Mouse (Mus musculus) forebrain, embryonic 11.5 days (tissue): Measurements from ENCODE around the gene Zmym5. TPM values are rescaled to one million over a fixed set of nuclear protein-coding genes. Genes with fewer than 3 reads are reported as not detected.
"Not testable (repeated sequence)": the region's sequence is repeated elsewhere in the genome, so short reads cannot be mapped to it uniquely, and the experiment has no call there.

Experiments used
- ATAC-seq: fragments of 200-750 bp; cut with Nextera tagmentation; replicated peaks from 2 replicates; pipeline ENCODE4 v1.8.0; 2017; ENCODE audit warnings: moderate TSS enrichment; ENCODE audit not compliant: low FRiP score
- DNase-seq: peaks from one replicate; pipeline ENCODE4 v3.0.0-alpha.2; 2017; ENCODE audit warnings: low spot score
- H3K27ac ChIP-seq: fragments of 300-500 bp; sonication (generic); 2 replicates; pipeline ENCODE4 v1.5.1; 2014; ENCODE audit warnings: low read depth, low read length
- H3K27me3 ChIP-seq: fragments of 300-500 bp; sonication (generic); 2 replicates; pipeline ENCODE4 v1.6.1; 2014; ENCODE audit warnings: mild to moderate bottlenecking, low read length, mixed read lengths; ENCODE audit not compliant: control insufficient read depth, insufficient read depth
- H3K36me3 ChIP-seq: fragments of 300-500 bp; sonication (generic); 2 replicates; pipeline ENCODE4 v1.6.1; 2014; ENCODE audit warnings: mild to moderate bottlenecking, low read length, moderate library complexity, mixed read lengths; ENCODE audit not compliant: control insufficient read depth, insufficient read depth
- H3K4me1 ChIP-seq: fragments of 300-500 bp; sonication (generic); replicated peaks from 2 replicates; pipeline ENCODE4 v1.6.1; 2014; ENCODE audit warnings: low read length, mixed read lengths; ENCODE audit not compliant: control insufficient read depth, insufficient read depth
- H3K4me2 ChIP-seq: fragments of 300-500 bp; sonication (generic); 2 replicates; pipeline ENCODE4 v1.6.1; 2014; ENCODE audit warnings: low read depth, mild to moderate bottlenecking, low read length, moderate library complexity, mixed read lengths; ENCODE audit not compliant: severe bottlenecking
- H3K4me3 ChIP-seq: fragments of 300-500 bp; sonication (generic); 2 replicates; pipeline ENCODE4 v1.5.1; 2014; ENCODE audit warnings: low read depth, low read length
- H3K9ac ChIP-seq: fragments of 300-500 bp; sonication (generic); 2 replicates; pipeline ENCODE4 v1.6.1; 2014; ENCODE audit warnings: low read length
- H3K9me3 ChIP-seq: fragments of 300-500 bp; sonication (generic); 2 replicates; pipeline ENCODE4 v1.6.1; 2016; ENCODE audit warnings: low read length, mixed read lengths; ENCODE audit not compliant: control insufficient read depth
- WGBS: fragments of 180-500 bp; shearing (Covaris S2); extraction: QIAGEN DNeasy Blood & Tissue Kit; methylation state at CpG from one replicate; pipeline ENCODE4 v1.1.7; 2014; 5-methylcytosine and 5-hydroxymethylcytosine counted together
- polyA plus RNA-seq: library from polyadenylated mRNA; unstranded; fragments of >200 nt; fragmentation: Nextera tagmentation; extraction: Ambion mirVana; gene quantifications from 2 replicates; pipeline ENCODE4 v1.2.1, GENCODE M21; 2014

Zmym5 gene
- polyA plus RNA-seq, 1 experiment from 2014 or later, result 23.9 TPM

DNA sequence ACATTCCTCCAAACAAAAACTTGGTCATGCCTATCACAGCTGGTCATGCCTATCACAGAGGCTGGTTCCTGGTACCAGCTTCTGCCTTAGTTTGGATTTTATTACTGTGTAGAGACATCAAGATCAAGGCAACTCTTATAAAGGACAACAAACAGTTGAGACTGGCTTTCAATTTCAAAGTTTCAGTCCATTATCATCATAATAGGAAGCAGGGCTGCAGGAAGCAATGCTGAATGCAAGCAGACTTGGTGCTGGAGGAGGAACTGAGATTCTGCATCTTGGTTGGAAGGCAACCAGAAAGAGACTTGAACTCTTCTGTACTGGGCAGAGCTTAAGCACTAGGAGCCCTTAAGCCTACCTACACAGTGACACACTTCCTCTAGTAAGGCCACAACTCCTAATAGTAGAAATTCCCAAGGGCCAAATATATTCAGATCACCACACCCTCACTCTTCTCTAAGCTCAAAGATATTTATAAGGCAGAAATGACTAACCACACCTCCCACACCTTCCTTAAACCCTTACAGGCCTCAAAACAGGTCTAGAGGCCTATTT, 19.1 kb upstream of the Zmym5 start:
- Histone ChIP-seq H3K36me3 (no peaks in the 10 kb centered on the region), H3K4me2 (no peak overlapping the region), H3K9me3 (no peaks in the 10 kb centered on the region), H3K27me3 (no peaks in the 10 kb centered on the region), H3K27ac (no peak overlapping the region), H3K4me3 (no peak overlapping the region), H3K4me1 (no peaks in the 10 kb centered on the region), H3K9ac (no peak overlapping the region)
- ATAC-seq (no peak), DNase-seq (no peak)

DNA sequence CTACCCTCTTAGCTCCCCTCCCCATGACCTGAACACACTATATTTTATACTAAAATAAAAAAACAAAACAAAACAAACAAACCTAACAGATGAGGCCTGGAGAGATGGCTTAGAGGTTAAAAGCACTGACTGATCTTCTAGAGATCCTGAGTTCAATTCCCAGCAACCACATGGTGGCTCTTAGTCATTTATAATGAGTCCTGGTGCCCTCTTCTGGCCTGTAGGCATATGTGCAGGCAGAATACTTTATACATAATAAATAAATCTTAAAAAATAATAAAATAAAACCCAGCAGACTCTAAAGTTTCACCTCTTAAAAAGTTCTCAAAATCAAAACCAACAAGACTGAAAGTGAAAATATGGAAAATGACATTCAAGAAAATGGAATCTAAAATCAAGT, 13.0 kb upstream of the Zmym5 start:
- no peaks in the 10 kb centered on the region for H3K9me3 ChIP-seq
- H3K27me3 ChIP-seq, result no peaks in the 10 kb centered on the region
- H3K4me3 ChIP-seq, result no peak overlapping the region
- H3K9ac ChIP-seq, result no peak overlapping the region
- H3K27ac ChIP-seq, result no peak overlapping the region
- no peaks in the 10 kb centered on the region for H3K36me3 ChIP-seq
- ATAC-seq, result no peak
- no peak for DNase-seq
- no peaks in the 10 kb centered on the region for H3K4me1 ChIP-seq
- no peak overlapping the region for H3K4me2 ChIP-seq

DNA sequence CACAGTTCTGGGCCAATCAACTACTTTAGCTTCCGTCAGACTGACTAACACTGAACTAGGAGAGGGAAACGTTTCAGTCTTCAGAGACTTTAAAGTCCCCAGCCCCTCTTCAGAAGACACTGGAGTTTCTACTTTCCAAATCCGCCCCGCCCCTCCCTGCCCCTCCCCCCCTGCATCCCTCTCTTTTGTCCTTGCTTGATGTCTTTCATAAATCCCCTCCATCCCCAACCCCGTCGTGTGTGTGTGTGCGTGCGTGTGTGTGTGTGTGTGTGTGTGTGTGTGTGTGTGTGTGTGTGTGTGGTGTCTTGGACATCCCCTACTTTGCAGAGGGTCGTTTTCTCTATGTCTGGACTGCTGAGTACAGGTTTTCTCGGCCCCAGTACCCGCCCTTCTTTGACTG, 6.1 kb upstream of the Zmym5 start:
- H3K27ac ChIP-seq, result no peak overlapping the region
- H3K36me3 ChIP-seq, result no peaks in the 10 kb centered on the region
- peak overlapping the region; percentile 11; the same call in 1 of the 2 replicates for H3K4me2 ChIP-seq
- no peaks in the 10 kb centered on the region for H3K27me3 ChIP-seq
- DNase-seq, result peak; percentile 57
- no peak for ATAC-seq
- WGBS, result 6% methylated on average over 7 of the region's 11 CpGs
- no peak overlapping the region for H3K9ac ChIP-seq
- H3K4me3 ChIP-seq, result no peak overlapping the region
- no peaks in the 10 kb centered on the region for H3K4me1 ChIP-seq
- H3K9me3 ChIP-seq, result no peaks in the 10 kb centered on the region

DNA sequence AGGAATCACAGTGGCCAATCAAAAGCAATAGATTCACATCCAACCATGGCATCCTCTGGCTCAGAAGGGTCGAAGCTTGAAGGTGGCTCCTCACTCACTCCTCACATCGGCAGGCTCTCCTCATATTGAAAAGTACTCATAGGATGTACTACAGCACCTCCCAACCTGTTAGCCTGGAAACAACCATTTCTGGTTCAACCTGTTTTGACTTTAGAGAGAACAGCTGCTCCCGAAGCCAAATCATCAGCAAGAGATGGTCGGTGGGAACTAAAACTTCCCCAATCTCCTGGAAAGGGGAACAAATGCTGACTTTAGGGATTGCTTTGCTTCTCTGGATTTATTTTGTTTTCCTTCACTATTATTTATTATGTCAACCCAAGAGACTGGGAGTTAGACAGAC, 5.6 kb upstream of the Zmym5 start:
- Histone ChIP-seq H3K27me3 (no peaks in the 10 kb centered on the region), H3K9ac (no peak overlapping the region), H3K27ac (no peak overlapping the region), H3K36me3 (no peaks in the 10 kb centered on the region), H3K9me3 (no peaks in the 10 kb centered on the region), H3K4me1 (no peaks in the 10 kb centered on the region), H3K4me3 (no peak overlapping the region), H3K4me2 (no peak overlapping the region)
- DNase-seq, result no peak
- WGBS, result 88% methylated on average over 4 of the region's 4 CpGs
- no peak for ATAC-seq

DNA sequence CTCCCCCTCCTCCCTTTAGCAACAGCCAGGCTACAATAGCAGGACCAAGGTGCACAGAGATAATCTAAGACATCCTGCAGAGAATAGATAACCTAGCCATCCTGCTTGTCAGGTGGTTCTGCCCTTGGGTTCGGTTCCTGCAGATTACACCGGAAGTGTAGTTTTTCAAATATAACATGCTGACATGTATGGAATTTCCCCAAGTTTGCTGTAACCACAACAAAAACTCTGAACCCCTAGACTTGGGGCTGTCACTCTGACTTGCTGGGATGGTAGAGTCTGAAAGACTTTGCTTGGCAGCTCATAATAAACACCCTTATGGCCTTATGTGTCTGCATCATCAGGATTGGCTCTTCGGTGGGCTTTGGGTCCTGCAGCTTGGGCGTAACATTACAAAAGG, 5.0 kb upstream of the Zmym5 start:
- no peak overlapping the region for H3K27ac ChIP-seq
- no peaks in the 10 kb centered on the region for H3K36me3 ChIP-seq
- DNase-seq (no peak), ATAC-seq (no peak)
- H3K4me3 ChIP-seq, result no peak overlapping the region
- no peak overlapping the region for H3K9ac ChIP-seq
- H3K9me3 ChIP-seq, result no peaks in the 10 kb centered on the region
- H3K27me3 ChIP-seq, result no peaks in the 10 kb centered on the region
- 91% methylated on average over 4 of the region's 4 CpGs for WGBS
- no peaks in the 10 kb centered on the region for H3K4me1 ChIP-seq
- no peak overlapping the region for H3K4me2 ChIP-seq

DNA sequence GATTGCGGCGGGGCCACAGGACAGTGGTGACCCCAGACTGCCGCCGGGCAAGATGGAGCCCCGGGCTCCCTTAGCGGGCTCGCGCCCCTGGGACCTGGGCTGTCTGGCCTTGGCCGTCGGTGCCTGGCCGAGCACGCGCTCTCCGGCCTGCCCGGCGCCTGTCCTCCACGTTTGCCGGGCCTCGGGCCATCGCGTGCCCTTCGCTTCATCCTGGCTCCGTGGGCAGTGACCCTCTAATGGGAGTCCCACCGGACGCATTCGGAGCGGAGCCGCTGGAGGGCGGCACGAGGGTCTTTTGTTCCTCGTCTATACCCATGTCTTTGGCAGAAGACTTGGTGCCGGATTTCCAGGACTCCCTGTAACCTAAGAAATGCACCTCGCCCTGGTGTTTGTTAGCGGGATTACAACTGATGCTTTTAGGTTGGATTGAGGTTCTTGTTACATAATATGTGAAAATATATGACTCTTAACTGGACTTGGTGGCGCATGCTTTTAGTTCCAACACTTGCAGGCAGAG, 1.1 kb upstream of the Zmym5 start:
- DNase-seq (peak; percentile 90), ATAC-seq (peak; percentile 57)
- no peaks in the 10 kb centered on the region for H3K4me1 ChIP-seq
- H3K4me3 ChIP-seq, result peak overlapping the region; percentile 39
- no peaks in the 10 kb centered on the region for H3K36me3 ChIP-seq
- 1% methylated on average over 33 of the region's 35 CpGs for WGBS
- H3K9ac ChIP-seq, result peak overlapping the region; percentile 80
- peak overlapping the region; percentile 77 for H3K27ac ChIP-seq
- H3K9me3 ChIP-seq, result no peaks in the 10 kb centered on the region
- peak overlapping the region; percentile 52 for H3K4me2 ChIP-seq
- no peaks in the 10 kb centered on the region for H3K27me3 ChIP-seq

DNA sequence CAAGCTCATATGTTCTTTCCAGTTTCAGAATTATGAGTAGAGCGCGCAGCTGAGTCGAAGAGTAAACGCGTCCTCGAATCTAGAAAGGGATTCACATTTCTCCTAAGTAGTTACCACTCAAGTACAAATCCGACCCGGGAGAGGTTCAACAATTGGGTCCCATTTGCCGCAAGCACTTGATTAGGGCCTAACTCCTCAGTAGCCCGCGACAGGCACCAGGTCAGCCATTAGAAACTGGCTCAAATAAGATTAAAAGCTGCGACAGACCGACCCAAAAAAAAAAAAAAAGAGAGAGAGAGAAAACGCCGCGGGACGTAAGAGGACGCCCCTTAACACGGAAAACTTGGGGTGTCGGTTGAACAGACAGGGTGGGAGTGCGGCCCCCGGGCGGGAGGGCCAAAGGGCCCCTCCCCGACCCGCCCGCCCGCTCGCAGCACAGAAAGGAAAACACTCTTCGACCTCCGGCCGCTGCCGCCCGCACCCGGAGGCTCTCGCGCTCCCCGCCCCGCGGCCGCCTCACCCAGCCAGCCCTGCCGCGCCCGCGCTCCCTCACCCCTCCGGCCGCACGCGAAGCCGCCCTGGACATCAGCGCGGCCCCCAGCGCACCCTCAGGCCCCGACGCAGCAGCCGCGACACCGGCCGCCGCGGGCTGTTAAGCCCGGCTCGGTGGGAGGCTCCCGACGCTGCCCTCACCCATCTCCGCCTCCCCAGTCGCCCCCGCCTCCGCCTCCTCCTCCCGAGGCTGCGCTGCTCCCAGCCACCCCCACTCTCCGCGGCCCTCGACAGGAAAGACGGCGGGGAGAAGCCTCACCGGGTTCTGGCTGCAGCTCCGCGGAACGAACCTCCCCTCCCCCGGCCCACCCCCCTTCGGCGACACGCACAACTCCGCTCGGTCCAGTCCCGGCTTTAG, 480 bp downstream of the Zmym5 start:
- peak overlapping the region; percentile 84 for H3K9ac ChIP-seq
- not testable (repeated sequence) for H3K9me3 ChIP-seq, H3K4me1 ChIP-seq, ATAC-seq, H3K27me3 ChIP-seq, H3K36me3 ChIP-seq
- peak overlapping the region; percentile 74 for H3K4me3 ChIP-seq
- H3K27ac ChIP-seq, result peak overlapping the region; percentile 86
- 1% methylated on average over 35 of the region's 86 CpGs for WGBS
- DNase-seq, result peak; percentile 80
- peak overlapping the region; percentile 68 for H3K4me2 ChIP-seq

DNA sequence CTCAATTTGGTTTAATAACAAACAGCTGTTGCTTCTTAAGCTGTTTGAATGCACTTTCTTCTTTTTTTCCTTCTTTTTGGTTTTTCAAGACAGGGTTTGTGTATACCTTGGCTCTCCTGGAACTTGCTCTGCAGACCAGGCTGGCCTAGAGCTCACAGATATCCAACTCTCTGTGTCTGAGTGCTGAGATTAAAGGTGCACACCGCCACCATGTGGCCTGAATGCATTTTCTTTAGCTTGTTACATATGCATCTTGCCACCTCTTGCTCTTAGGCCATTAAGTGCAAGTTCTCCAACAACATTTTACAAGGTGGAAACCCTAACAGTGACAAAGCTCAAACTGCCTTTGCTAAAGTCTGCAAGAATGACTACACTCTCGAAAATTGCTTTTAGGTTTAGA, 18.3 kb downstream of the Zmym5 start:
- H3K9me3 ChIP-seq, result no peaks in the 10 kb centered on the region
- DNase-seq, result peak; percentile 71
- no peaks in the 10 kb centered on the region for H3K4me1 ChIP-seq
- WGBS, result 58% methylated on average over 2 of the region's 2 CpGs
- no peak overlapping the region for H3K27ac ChIP-seq
- no peak overlapping the region for H3K9ac ChIP-seq
- H3K4me2 ChIP-seq, result no peak overlapping the region
- peaks cover 5% of the 10 kb centered on the region; the same call in 1 of the 2 replicates for H3K36me3 ChIP-seq
- ATAC-seq, result no peak
- no peak overlapping the region for H3K4me3 ChIP-seq
- H3K27me3 ChIP-seq, result no peaks in the 10 kb centered on the region
